Mouse (Mus musculus) heart, postnatal 0 days (tissue): ENCODE measurements around the gene Pdzrn3.

ENCODE experiments used
- CTCF ChIP-seq: IDR thresholded peaks from 2 replicates; pipeline ENCODE4 v1.5.1; 2016; ENCODE audit warnings: antibody characterized with exemption, control low read depth, low read depth
- EP300 ChIP-seq: IDR thresholded peaks from 2 replicates; pipeline ENCODE4 v1.6.1; 2016; ENCODE audit warnings: antibody characterized with exemption, low read depth

- TF ChIP-seq CTCF (no peak), EP300 (no peak)
These were observed 93.8 kb downstream of the Pdzrn3 start for GRCm38 (mm10) chr6:101283891-101284290.
